ENCODE assay signal across 8 mouse cellular contexts in the genomic region with DNA sequence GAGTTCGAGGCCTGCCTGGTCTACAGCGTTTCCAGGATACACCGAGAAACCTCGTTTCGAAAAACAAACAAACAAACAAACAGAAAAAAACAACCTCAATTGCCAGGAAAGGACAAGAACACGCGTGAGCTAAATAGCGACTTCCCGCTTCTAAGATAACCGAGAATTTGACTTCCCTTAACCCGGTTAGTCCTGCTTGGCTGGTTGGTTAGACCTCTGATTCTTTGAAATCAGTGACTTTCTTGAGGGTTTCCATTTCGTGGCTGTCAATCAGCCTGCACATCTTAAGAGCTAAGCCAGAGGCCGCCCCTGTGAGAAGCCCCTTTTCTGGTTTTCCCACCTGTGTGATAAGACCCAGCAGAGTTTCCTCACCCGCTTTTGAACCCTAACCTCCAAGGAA. TPM values are rescaled to one million over a fixed set of nuclear protein-coding genes. Genes with fewer than 3 reads are reported as not detected.
DNase-seq lines count a peak whose midpoint lies in the region; ATAC-seq and TF ChIP-seq lines count a peak whose summit lies in the region.

No protein-coding gene starts in this region.

- H3K27me3 ChIP-seq in kidney, embryonic 14.5 days (ENCODE audit: control insufficient read depth, insufficient read depth, low read length): no peaks in the 10 kb centered on the region
- H3K27me3 ChIP-seq in MEL (ENCODE audit: control insufficient read depth in 1 of 2, insufficient read depth in 2 of 2, low read length in 2 of 2): no peaks in the 10 kb centered on the region
- H3K27me3 ChIP-seq in forebrain, embryonic 15.5 days: no peaks in the 10 kb centered on the region
- no peaks in the 10 kb centered on the region for H3K27me3 ChIP-seq in liver, embryonic 16.5 days (ENCODE audit: control insufficient read depth, insufficient read depth, low read depth, low read length)

- no peak for TF ChIP-seq RAD21 in MEL (IDR thresholded peaks at IDR 0.05; ENCODE audit: low read depth, low read length)

- no peak overlapping the region for H3K27ac ChIP-seq in kidney, embryonic 14.5 days (ENCODE audit: low read depth, low read length)
- H3K27ac ChIP-seq in MEL (ENCODE audit: control insufficient read depth, low read depth, low read length): peak overlapping the region; percentile 86
- H3K27ac ChIP-seq in forebrain, embryonic 15.5 days (replicated peaks): no peak overlapping the region
- no peak overlapping the region for H3K27ac ChIP-seq in liver, embryonic 16.5 days (ENCODE audit: low read length)

- ATAC-seq in kidney, embryonic 14.5 days (ENCODE audit: low FRiP score, low TSS enrichment): no peak
- ATAC-seq in forebrain, embryonic 15.5 days (replicated peaks): no peak
- ATAC-seq in liver, embryonic 16.5 days (ENCODE audit: low read depth): no peak

- no peak for TF ChIP-seq POLR2A in MEL (IDR thresholded peaks at IDR 0.05; ENCODE audit: control insufficient read depth in 1 of 2, insufficient read depth in 1 of 2, low read depth in 1 of 2, low read length in 2 of 2, poor library complexity in 1 of 2)

- DNase-seq in kidney, postnatal 10 days: no peak
- DNase-seq in MEL (ENCODE audit: low read depth, low spot score): peak; percentile 73
- no peak for DNase-seq in frontal cortex, postnatal 25 days (ENCODE audit: low spot score in 2 of 2)
- no peak for DNase-seq in left cerebral cortex, adult 8-10 months (ENCODE audit: low spot score in 2 of 2)
- no peak for DNase-seq in left cerebral cortex, postnatal 36 days (ENCODE audit: low spot score in 2 of 2)

- no peak for TF ChIP-seq CTCF in MEL (IDR thresholded peaks at IDR 0.05 in 2 of 3, conservative IDR thresholded peaks at IDR 0.05 in 1 of 3; ENCODE audit: control insufficient read depth in 1 of 3, insufficient read depth in 1 of 3, low read depth in 2 of 3, low read length in 3 of 3, poor library complexity in 1 of 3, severe bottlenecking in 1 of 3)

- peaks cover 7% of the 10 kb centered on the region for H3K4me1 ChIP-seq in kidney, embryonic 14.5 days (ENCODE audit: control insufficient read depth, insufficient read depth, low read length)
- H3K4me1 ChIP-seq in MEL (ENCODE audit: control insufficient read depth in 1 of 2, insufficient read depth in 2 of 2, low read length in 2 of 2): peaks cover 0 to 2% of the 10 kb centered on the region in 2 experiments; a peak in 2 of 4 replicates
- H3K4me1 ChIP-seq in forebrain, embryonic 15.5 days: peaks cover 19% of the 10 kb centered on the region
- H3K4me1 ChIP-seq in liver, embryonic 16.5 days (ENCODE audit: control insufficient read depth, low read depth, low read length): peaks cover 17% of the 10 kb centered on the region

- H3K4me3 ChIP-seq in kidney, embryonic 14.5 days (ENCODE audit: low read length): peak overlapping the region; percentile 85
- H3K4me3 ChIP-seq in MEL (ENCODE audit: control insufficient read depth in 1 of 2, insufficient read depth in 1 of 2, low read depth in 2 of 2, low read length in 2 of 2): peak overlapping the region; percentile 69 to 99
- H3K4me3 ChIP-seq in forebrain, embryonic 15.5 days: peak overlapping the region; percentile 99
- H3K4me3 ChIP-seq in liver, embryonic 16.5 days (ENCODE audit: low read depth, low read length): peak overlapping the region; percentile 89

- H3K79me2 ChIP-seq in MEL (ENCODE audit: control insufficient read depth, insufficient read depth, low read length, poor library complexity): peaks cover 9% of the 10 kb centered on the region

- H3K9ac ChIP-seq in kidney, embryonic 14.5 days (ENCODE audit: low read depth, low read length): peak overlapping the region; percentile 86
- H3K9ac ChIP-seq in MEL (ENCODE audit: control insufficient read depth, low read depth, low read length, poor library complexity, severe bottlenecking): peak overlapping the region; percentile 99
- peak overlapping the region; percentile 93 for H3K9ac ChIP-seq in forebrain, embryonic 15.5 days (replicated peaks)
- H3K9ac ChIP-seq in liver, embryonic 16.5 days (ENCODE audit: low read depth, low read length): peak overlapping the region; percentile 95

- H3K4me2 ChIP-seq in kidney, embryonic 14.5 days (replicated peaks; ENCODE audit: low read depth, low read length): peak overlapping the region; percentile 68
- peak overlapping the region; percentile 54 for H3K4me2 ChIP-seq in forebrain, embryonic 15.5 days (replicated peaks)
- H3K4me2 ChIP-seq in liver, embryonic 16.5 days (ENCODE audit: low read depth, low read length): peak overlapping the region; percentile 84

- H3K9me3 ChIP-seq in kidney, embryonic 14.5 days (ENCODE audit: control insufficient read depth, low read length): no peaks in the 10 kb centered on the region
- H3K9me3 ChIP-seq in MEL (replicated peaks; ENCODE audit: insufficient read depth, low read length): no peaks in the 10 kb centered on the region
- no peaks in the 10 kb centered on the region for H3K9me3 ChIP-seq in forebrain, embryonic 15.5 days
- H3K9me3 ChIP-seq in liver, embryonic 16.5 days (replicated peaks; ENCODE audit: control insufficient read depth, low read length): no peaks in the 10 kb centered on the region

- 28% methylated on average over 14 of the region's 14 CpGs for WGBS in kidney, embryonic 14.5 days
- 32% methylated on average over 14 of the region's 14 CpGs for WGBS in forebrain, embryonic 15.5 days
- WGBS in liver, embryonic 16.5 days (ENCODE audit: insufficient replicate concordance): 6% methylated on average over 14 of the region's 14 CpGs

- H3K36me3 ChIP-seq in kidney, embryonic 14.5 days (ENCODE audit: control insufficient read depth, insufficient read depth, low read length): no peaks in the 10 kb centered on the region
- H3K36me3 ChIP-seq in MEL (ENCODE audit: control insufficient read depth in 1 of 2, insufficient read depth in 2 of 2, low read length in 2 of 2): peaks cover 0 to 3% of the 10 kb centered on the region in 2 experiments; a peak in 1 of 4 replicates
- H3K36me3 ChIP-seq in forebrain, embryonic 15.5 days: no peaks in the 10 kb centered on the region
- H3K36me3 ChIP-seq in liver, embryonic 16.5 days (ENCODE audit: control insufficient read depth, insufficient read depth): no peaks in the 10 kb centered on the region

- no peak for TF ChIP-seq EP300 in MEL (IDR thresholded peaks at IDR 0.05; ENCODE audit: low read depth in 1 of 2, low read length in 2 of 2)

- intact Hi-C loops in left cerebral cortex, postnatal 36 days (cut with DNase I): no loop called here

TF ChIP-seq in MEL, 35 proteins besides CTCF, POLR2A, EP300 and RAD21:
- TF ChIP-seq RCOR1 (IDR thresholded peaks at IDR 0.05; ENCODE audit: low read depth, low read length): 0 out of 2 replicates have a peak, but pooled peaks have one; percentile 8
- TF ChIP-seq MAX (IDR thresholded peaks at IDR 0.05; ENCODE audit: low read length): peak; percentile 41; the same call in 1 of the 2 replicates
- TF ChIP-seq CHD2 (IDR thresholded peaks at IDR 0.05; ENCODE audit: low read length): no peak

RNA-seq across cellular contexts. Expression of a gene that starts 0.9 kb away (rescaled TPM):
- 46.5 and 64.3 TPM in 2 replicates for polyA plus RNA-seq in kidney, embryonic 14.5 days (2014; fragmentation: Nextera tagmentation; extraction: Ambion mirVana)
- total RNA-seq in MEL (2012; rRNA removed): 38.0 and 43.0 TPM in 2 replicates
- polyA plus RNA-seq in MEL (2012; ENCODE audit: insufficient read depth in 1 of 2, insufficient read length in 2 of 2, low read depth in 1 of 2, low replicate concordance in 2 of 2, missing spikeins in 1 of 2): 10 to 100 TPM in 1 of 2 experiments, not detected in 1; 25.9 TPM
- 49.6 and 56.9 TPM in 2 replicates for polyA plus RNA-seq in forebrain, embryonic 15.5 days (2015; fragmentation: Nextera tagmentation; extraction: Ambion mirVana)
- 37.8 and 37.9 TPM in 2 replicates for polyA plus RNA-seq in liver, embryonic 16.5 days (2015; fragmentation: Nextera tagmentation; extraction: Ambion mirVana)
- total RNA-seq in left cerebral cortex, adult 8-10 months (2022): 10 to 100 TPM; 33.7 to 37.9 (median 35.7) TPM
- total RNA-seq in left cerebral cortex, postnatal 36 days (2021): 10 to 100 TPM; 29.9 to 33.1 TPM
